8 mouse cellular contexts compared by ENCODE assay signal in the genomic region with DNA sequence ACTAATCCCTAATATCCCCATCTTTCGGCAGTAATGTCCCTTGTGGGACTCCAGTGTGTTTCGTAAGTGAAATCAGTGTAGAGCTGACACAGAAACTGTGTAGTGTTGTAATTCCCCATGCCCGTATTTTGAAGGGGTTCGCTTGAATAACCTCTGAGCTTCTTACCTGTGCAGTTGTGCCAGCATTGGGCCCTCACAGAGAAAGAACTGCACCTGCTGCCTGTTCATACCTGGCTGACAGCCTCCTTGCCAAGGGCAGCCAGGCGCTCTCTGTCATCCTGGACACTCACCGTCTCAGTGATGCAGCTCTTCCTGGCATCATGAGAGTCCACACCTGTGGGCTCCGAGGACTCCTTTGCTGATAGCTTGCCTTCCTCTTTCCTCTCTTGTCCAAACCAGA. TPM values are rescaled to one million over a fixed set of nuclear protein-coding genes. Genes with fewer than 3 reads are reported as not detected.
A peak's percentile ranks its signal among the peaks of the same experiment; 100 is the strongest.
DNase-seq lines count a peak whose midpoint lies in the region; ATAC-seq lines count a peak whose summit lies in the region.

No protein-coding gene starts in this region.

- peak overlapping the region; percentile 59 for H3K4me2 ChIP-seq in neural tube, embryonic 11.5 days (ENCODE audit: low read depth)
- peak overlapping the region; percentile 95; the same call in 1 of the 2 replicates for H3K4me2 ChIP-seq in limb, embryonic 15.5 days
- H3K4me2 ChIP-seq in stomach, embryonic 16.5 days (ENCODE audit: low read depth, low read length), result peak overlapping the region; percentile 89

- peak; percentile 13 for DNase-seq in CD4-positive, CD25-positive, alpha-beta regulatory T cell, adult 2 months (ENCODE audit: low read depth, low spot score)
- DNase-seq in neural tube, embryonic 11.5 days (ENCODE audit: low spot score), result no peak
- DNase-seq in neural tube, embryonic 10.5 days (ENCODE audit: extremely low spot score, low spot score), result no peak
- no peak for DNase-seq in left cerebral cortex, postnatal 36 days (ENCODE audit: low spot score in 2 of 2)
- no peak for DNase-seq in adrenal gland, adult 18-20 months (ENCODE audit: low spot score in 2 of 2)

- 86% methylated on average over 7 of the region's 7 CpGs for WGBS in neural tube, embryonic 11.5 days
- WGBS in limb, embryonic 15.5 days, result 83% methylated on average over 7 of the region's 7 CpGs
- WGBS in stomach, embryonic 16.5 days, result 72% methylated on average over 7 of the region's 7 CpGs

- H3K9me3 ChIP-seq in neural tube, embryonic 11.5 days (ENCODE audit: control insufficient read depth, low read length), result no peaks in the 10 kb centered on the region
- no peaks in the 10 kb centered on the region for H3K9me3 ChIP-seq in limb, embryonic 15.5 days
- no peaks in the 10 kb centered on the region for H3K9me3 ChIP-seq in stomach, embryonic 16.5 days (replicated peaks; ENCODE audit: control insufficient read depth, low read length)

- H3K36me3 ChIP-seq in neural tube, embryonic 11.5 days (ENCODE audit: control insufficient read depth, insufficient read depth, low read length), result no peaks in the 10 kb centered on the region
- H3K36me3 ChIP-seq in limb, embryonic 15.5 days, result peaks cover 4% of the 10 kb centered on the region; the same call in 1 of the 2 replicates
- H3K36me3 ChIP-seq in stomach, embryonic 16.5 days (ENCODE audit: control insufficient read depth, insufficient read depth, low read length), result no peaks in the 10 kb centered on the region

- ATAC-seq in CD4-positive, CD25-positive, alpha-beta regulatory T cell, adult 4 months, result no peak
- ATAC-seq in neural tube, embryonic 11.5 days (ENCODE audit: insufficient read depth, low FRiP score, low TSS enrichment), result no peak
- ATAC-seq in limb, embryonic 15.5 days (ENCODE audit: insufficient number of reproducible peaks, low FRiP score, low TSS enrichment, low read depth), result no peak
- ATAC-seq in stomach, embryonic 16.5 days (ENCODE audit: insufficient read depth, low FRiP score), result no peak

- no peak overlapping the region for H3K27ac ChIP-seq in neural tube, embryonic 11.5 days (ENCODE audit: low read depth, low read length)
- no peak overlapping the region for H3K27ac ChIP-seq in limb, embryonic 15.5 days
- H3K27ac ChIP-seq in stomach, embryonic 16.5 days (ENCODE audit: low read length), result no peak overlapping the region

- no peak overlapping the region; the same call in 1 of the 2 replicates for H3K9ac ChIP-seq in neural tube, embryonic 11.5 days (ENCODE audit: low read length)
- H3K9ac ChIP-seq in limb, embryonic 15.5 days, result no peak overlapping the region
- peak overlapping the region; percentile 84 for H3K9ac ChIP-seq in stomach, embryonic 16.5 days (ENCODE audit: low read length)

- intact Hi-C loops in left cerebral cortex, postnatal 36 days (cut with DNase I), result no loop called here

- peaks cover 6% of the 10 kb centered on the region; the same call in 1 of the 2 replicates for H3K27me3 ChIP-seq in neural tube, embryonic 11.5 days (ENCODE audit: control insufficient read depth, insufficient read depth, low read length)
- 0 out of 2 replicates have a peak, but pooled peaks cover 5% of the 10 kb centered on the region for H3K27me3 ChIP-seq in limb, embryonic 15.5 days
- H3K27me3 ChIP-seq in stomach, embryonic 16.5 days (ENCODE audit: control insufficient read depth, insufficient read depth, low read length), result no peaks in the 10 kb centered on the region; the same call in 1 of the 2 replicates

- H3K4me3 ChIP-seq in neural tube, embryonic 11.5 days (ENCODE audit: low read depth, low read length), result peak overlapping the region; percentile 65
- H3K4me3 ChIP-seq in limb, embryonic 15.5 days, result peak overlapping the region; percentile 80
- H3K4me3 ChIP-seq in stomach, embryonic 16.5 days (replicated peaks; ENCODE audit: low read length), result peak overlapping the region; percentile 84

- peaks cover 4% of the 10 kb centered on the region; the same call in 1 of the 2 replicates for H3K4me1 ChIP-seq in neural tube, embryonic 11.5 days (ENCODE audit: control insufficient read depth, insufficient read depth, low read length)
- peaks cover 14% of the 10 kb centered on the region for H3K4me1 ChIP-seq in limb, embryonic 15.5 days
- peaks cover 15% of the 10 kb centered on the region for H3K4me1 ChIP-seq in stomach, embryonic 16.5 days (ENCODE audit: control insufficient read depth, insufficient read depth, low read length)

RNA-seq across cellular contexts. Expression of a gene that starts 1.3 kb away (rescaled TPM):
- polyA plus RNA-seq in CD4-positive, CD25-positive, alpha-beta regulatory T cell, adult 4 months (2017; shearing (Covaris generic)), result 10 to 100 TPM; 21.9 to 23.6 TPM
- polyA plus RNA-seq in neural tube, embryonic 11.5 days (2014; fragmentation: Nextera tagmentation; extraction: Ambion mirVana), result 16.5 and 24.4 TPM in 2 replicates
- 15.0 and 17.3 TPM in 2 replicates for polyA plus RNA-seq in limb, embryonic 15.5 days (2015; fragmentation: Nextera tagmentation; extraction: Ambion mirVana)
- polyA plus RNA-seq in stomach, embryonic 16.5 days (2015; fragmentation: Nextera tagmentation; extraction: Ambion mirVana), result 27.8 and 35.6 TPM in 2 replicates
- 100 to 1,000 TPM in 1 of 2 experiments, 10 to 100 TPM in 1; 90.5 to 103 TPM for total RNA-seq in left cerebral cortex, postnatal 36 days (2021)
- total RNA-seq in adrenal gland, adult 18-20 months (2021), result 10 to 100 TPM; 17.6 to 21.8 TPM

RNA-seq across cellular contexts. Expression of a gene that starts 30.0 kb away (rescaled TPM):
- polyA plus RNA-seq in CD4-positive, CD25-positive, alpha-beta regulatory T cell, adult 4 months (2017; shearing (Covaris generic)), result not detected
- polyA plus RNA-seq in neural tube, embryonic 11.5 days (2014; fragmentation: Nextera tagmentation; extraction: Ambion mirVana), result 0.69 and 1.7 TPM in 2 replicates
- 16.5 and 17.6 TPM in 2 replicates for polyA plus RNA-seq in limb, embryonic 15.5 days (2015; fragmentation: Nextera tagmentation; extraction: Ambion mirVana)
- polyA plus RNA-seq in stomach, embryonic 16.5 days (2015; fragmentation: Nextera tagmentation; extraction: Ambion mirVana), result 34.8 and 46.2 TPM in 2 replicates
- total RNA-seq in left cerebral cortex, postnatal 36 days (2021), result 10 to 100 TPM; 14.5 to 15.9 TPM
- 1 to 10 TPM; 6.4 to 8.8 TPM for total RNA-seq in adrenal gland, adult 18-20 months (2021)
